In genomic region chr9:103366356-103366755, GRCm38 (mm10) we compare ENCODE assay signal across 8 mouse cellular contexts. TPM values are rescaled to one million over a fixed set of nuclear protein-coding genes. Genes with fewer than 3 reads are reported as not detected.
DNase-seq lines count a peak whose midpoint lies in the region; ATAC-seq and TF ChIP-seq lines count a peak whose summit lies in the region.

No protein-coding gene starts in this region.

- H3K4me3 ChIP-seq in liver, adult 2 months (ENCODE audit: insufficient read depth, low read depth, low read length): no peak overlapping the region
- peak overlapping the region; percentile 39 for H3K4me3 ChIP-seq in embryonic facial prominence, embryonic 15.5 days (replicated peaks)
- peak overlapping the region; percentile 36 for H3K4me3 ChIP-seq in intestine, postnatal 0 days (ENCODE audit: low read depth, low read length)
- H3K4me3 ChIP-seq in neural tube, embryonic 14.5 days (ENCODE audit: low read depth, low read length): peak overlapping the region; percentile 33

- peaks cover 10% of the 10 kb centered on the region; the same call in 1 of the 2 replicates for H3K79me2 ChIP-seq in liver, adult 2 months (ENCODE audit: control insufficient read depth, insufficient read depth, low read length)

- H3K9me3 ChIP-seq in embryonic facial prominence, embryonic 15.5 days (replicated peaks): no peaks in the 10 kb centered on the region
- H3K9me3 ChIP-seq in intestine, postnatal 0 days (ENCODE audit: control insufficient read depth): no peaks in the 10 kb centered on the region
- H3K9me3 ChIP-seq in neural tube, embryonic 14.5 days (ENCODE audit: control insufficient read depth, low read length): no peaks in the 10 kb centered on the region

- peak overlapping the region; percentile 52 for H3K27ac ChIP-seq in liver, adult 2 months (replicated peaks; ENCODE audit: insufficient read depth, low read depth, low read length)
- H3K27ac ChIP-seq in embryonic facial prominence, embryonic 15.5 days (replicated peaks): peak overlapping the region; percentile 82
- H3K27ac ChIP-seq in intestine, postnatal 0 days (ENCODE audit: low read depth, low read length): peak overlapping the region; percentile 62
- peak overlapping the region; percentile 58; the same call in 1 of the 2 replicates for H3K27ac ChIP-seq in neural tube, embryonic 14.5 days (ENCODE audit: low read depth, low read length)

- no peaks in the 10 kb centered on the region for H3K27me3 ChIP-seq in liver, adult 2 months (ENCODE audit: control insufficient read depth, insufficient read depth, low read length)
- H3K27me3 ChIP-seq in embryonic facial prominence, embryonic 15.5 days: no peaks in the 10 kb centered on the region
- H3K27me3 ChIP-seq in intestine, postnatal 0 days (replicated peaks; ENCODE audit: control insufficient read depth, insufficient read depth, low read length): no peaks in the 10 kb centered on the region
- no peaks in the 10 kb centered on the region for H3K27me3 ChIP-seq in neural tube, embryonic 14.5 days (ENCODE audit: control insufficient read depth, insufficient read depth, low read length)

- TF ChIP-seq CTCF in liver, adult 2 months (IDR thresholded peaks at IDR 0.05; ENCODE audit: low read depth, low read length): no peak
- TF ChIP-seq CTCF in intestine, postnatal 0 days (IDR thresholded peaks at IDR 0.05; ENCODE audit: low read depth): no peak

- DNase-seq in liver, adult 2 months (ENCODE audit: extremely low read depth, low read depth, low spot score): no peak
- no peak for DNase-seq in liver
- no peak for DNase-seq in retina, embryonic 14.5 days (ENCODE audit: low spot score)
- no peak for DNase-seq in urinary bladder, adult 18-20 months (ENCODE audit: low spot score in 2 of 2)
- DNase-seq in lung, postnatal 10 days: no peak

- no peak for TF ChIP-seq POLR2A in liver, adult 2 months (IDR thresholded peaks at IDR 0.05; ENCODE audit: extremely low read depth, insufficient read depth, low read length)

- H3K9ac ChIP-seq in liver, adult 2 months (ENCODE audit: low read depth, low read length): peak overlapping the region; percentile 32; the same call in 1 of the 2 replicates
- no peak overlapping the region for H3K9ac ChIP-seq in embryonic facial prominence, embryonic 15.5 days
- H3K9ac ChIP-seq in intestine, postnatal 0 days (ENCODE audit: low read depth, low read length): peak overlapping the region; percentile 23; the same call in 1 of the 2 replicates
- H3K9ac ChIP-seq in neural tube, embryonic 14.5 days (replicated peaks; ENCODE audit: low read depth, low read length): peak overlapping the region; percentile 35

- peaks cover 9% of the 10 kb centered on the region for H3K4me1 ChIP-seq in liver, adult 2 months (ENCODE audit: control insufficient read depth, insufficient read depth, low read length)
- peaks cover 23% of the 10 kb centered on the region for H3K4me1 ChIP-seq in embryonic facial prominence, embryonic 15.5 days
- H3K4me1 ChIP-seq in intestine, postnatal 0 days (replicated peaks; ENCODE audit: control insufficient read depth, insufficient read depth, low read length): no peaks in the 10 kb centered on the region; the same call in 1 of the 2 replicates
- peaks cover 18% of the 10 kb centered on the region for H3K4me1 ChIP-seq in neural tube, embryonic 14.5 days (ENCODE audit: control insufficient read depth, insufficient read depth, low read length)

- 47% methylated on average over 9 of the region's 9 CpGs for WGBS in liver, adult 2 months
- 59% methylated on average over 9 of the region's 9 CpGs for WGBS in embryonic facial prominence, embryonic 15.5 days
- 46% methylated on average over 9 of the region's 9 CpGs for WGBS in intestine, postnatal 0 days
- WGBS in neural tube, embryonic 14.5 days: 62% methylated on average over 9 of the region's 9 CpGs

- peak overlapping the region; percentile 53 for H3K4me2 ChIP-seq in embryonic facial prominence, embryonic 15.5 days (replicated peaks)
- H3K4me2 ChIP-seq in intestine, postnatal 0 days (replicated peaks; ENCODE audit: low read depth): peak overlapping the region; percentile 64
- H3K4me2 ChIP-seq in neural tube, embryonic 14.5 days (ENCODE audit: low read depth, low read length): peak overlapping the region; percentile 56

- peaks cover 8% of the 10 kb centered on the region for H3K36me3 ChIP-seq in liver, adult 2 months (ENCODE audit: control insufficient read depth, insufficient read depth, low read length)
- 0 out of 2 replicates have a peak, but pooled peaks cover 3% of the 10 kb centered on the region for H3K36me3 ChIP-seq in embryonic facial prominence, embryonic 15.5 days
- H3K36me3 ChIP-seq in intestine, postnatal 0 days (ENCODE audit: control insufficient read depth, insufficient read depth): no peaks in the 10 kb centered on the region
- no peaks in the 10 kb centered on the region; the same call in 1 of the 2 replicates for H3K36me3 ChIP-seq in neural tube, embryonic 14.5 days (ENCODE audit: control insufficient read depth, insufficient read depth, low read length)

- ATAC-seq in embryonic facial prominence, embryonic 15.5 days (ENCODE audit: insufficient number of reproducible peaks, low FRiP score, low TSS enrichment, low read depth): no peak
- no peak for ATAC-seq in intestine, postnatal 0 days
- ATAC-seq in neural tube, embryonic 14.5 days (ENCODE audit: low read depth): no peak

RNA-seq across cellular contexts. Expression of gene Cdv3, which starts 0.7 kb away (rescaled TPM):
- 77.1 and 79.5 TPM in 2 replicates for total RNA-seq in liver, adult 2 months (2014; rRNA removed)
- polyA plus RNA-seq in liver, adult 2 months (2012; rRNA removed): 29.2 and 33.8 TPM in 2 replicates
- polyA plus RNA-seq in embryonic facial prominence, embryonic 15.5 days (2015; fragmentation: Nextera tagmentation; extraction: Ambion mirVana): 97.0 and 98.6 TPM in 2 replicates
- 38.8 and 39.8 TPM in 2 replicates for polyA plus RNA-seq in intestine, postnatal 0 days (2015; fragmentation: Nextera tagmentation; extraction: Ambion mirVana)
- 53.1 and 71.5 TPM in 2 replicates for polyA plus RNA-seq in neural tube, embryonic 14.5 days (2014; fragmentation: Nextera tagmentation; extraction: Ambion mirVana)
